Mouse (Mus musculus) ES-Bruce4 (cell line): ENCODE results near the gene Olfr1371.

Experiments
- CTCF ChIP-seq: IDR thresholded peaks from one replicate; pipeline ENCODE4 v1.8.1; 2011; ENCODE audit warnings: low read depth, low read length
- EP300 ChIP-seq: IDR thresholded peaks from 2 replicates; pipeline ENCODE4 v1.6.1; 2011; ENCODE audit warnings: low read depth, low read length; ENCODE audit not compliant: insufficient read depth
- POLR2A ChIP-seq: IDR thresholded peaks from one replicate; pipeline ENCODE4 v1.8.1; 2011; ENCODE audit warnings: low read length; ENCODE audit not compliant: insufficient read depth

DNA sequence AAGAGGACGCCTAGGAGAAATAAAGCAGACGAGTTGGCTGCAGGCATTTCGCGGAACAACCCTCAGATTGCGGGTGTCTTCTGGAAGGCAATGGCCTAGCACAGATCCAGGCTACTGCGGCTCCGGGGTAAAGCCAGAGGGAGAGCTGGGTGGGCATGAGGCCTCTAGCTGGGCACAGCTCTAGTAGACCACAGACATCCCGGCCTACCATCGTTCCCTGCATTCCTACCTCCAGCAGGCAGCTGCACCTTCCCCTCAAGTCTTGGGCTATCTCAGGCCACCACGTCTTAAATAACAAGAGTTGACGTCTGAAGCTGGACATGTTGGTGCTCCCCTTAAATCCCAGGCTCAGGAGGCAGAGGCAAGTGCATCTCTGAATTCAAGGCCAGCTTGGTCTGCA is 48.6 kb upstream of the Olfr1371 start:
- no peak for TF ChIP-seq EP300
- TF ChIP-seq POLR2A = no peak
- no peak for TF ChIP-seq CTCF
